Mouse (Mus musculus) gastrocnemius, postnatal 25 days (tissue): ENCODE data around the gene Cdc42ep1. TPM values are rescaled to one million over a fixed set of nuclear protein-coding genes. Genes with fewer than 3 reads are reported as not detected.
"Not testable (repeated sequence)": the region's sequence is repeated elsewhere in the genome, so short reads cannot be mapped to it uniquely, and the experiment has no call there.

Source experiments
- DNase-seq: peaks from one replicate; pipeline ENCODE4 v3.0.0; 2022
- total RNA-seq, 2 experiments: library from RNA; stranded (reverse); gene quantifications; 1 replicate in 1 of 2; 2 replicates in 1 of 2; pipeline ENCODE4 v1.2.3; 2021

Cdc42ep1 gene
- total RNA-seq, 2 experiments from 2014 or later, result 9.3 to 10.5 TPM

- no peak for DNase-seq
Measured at GRCm38 (mm10) chr15:78829636-78830035, 12.8 kb upstream of the Cdc42ep1 start.

DNA sequence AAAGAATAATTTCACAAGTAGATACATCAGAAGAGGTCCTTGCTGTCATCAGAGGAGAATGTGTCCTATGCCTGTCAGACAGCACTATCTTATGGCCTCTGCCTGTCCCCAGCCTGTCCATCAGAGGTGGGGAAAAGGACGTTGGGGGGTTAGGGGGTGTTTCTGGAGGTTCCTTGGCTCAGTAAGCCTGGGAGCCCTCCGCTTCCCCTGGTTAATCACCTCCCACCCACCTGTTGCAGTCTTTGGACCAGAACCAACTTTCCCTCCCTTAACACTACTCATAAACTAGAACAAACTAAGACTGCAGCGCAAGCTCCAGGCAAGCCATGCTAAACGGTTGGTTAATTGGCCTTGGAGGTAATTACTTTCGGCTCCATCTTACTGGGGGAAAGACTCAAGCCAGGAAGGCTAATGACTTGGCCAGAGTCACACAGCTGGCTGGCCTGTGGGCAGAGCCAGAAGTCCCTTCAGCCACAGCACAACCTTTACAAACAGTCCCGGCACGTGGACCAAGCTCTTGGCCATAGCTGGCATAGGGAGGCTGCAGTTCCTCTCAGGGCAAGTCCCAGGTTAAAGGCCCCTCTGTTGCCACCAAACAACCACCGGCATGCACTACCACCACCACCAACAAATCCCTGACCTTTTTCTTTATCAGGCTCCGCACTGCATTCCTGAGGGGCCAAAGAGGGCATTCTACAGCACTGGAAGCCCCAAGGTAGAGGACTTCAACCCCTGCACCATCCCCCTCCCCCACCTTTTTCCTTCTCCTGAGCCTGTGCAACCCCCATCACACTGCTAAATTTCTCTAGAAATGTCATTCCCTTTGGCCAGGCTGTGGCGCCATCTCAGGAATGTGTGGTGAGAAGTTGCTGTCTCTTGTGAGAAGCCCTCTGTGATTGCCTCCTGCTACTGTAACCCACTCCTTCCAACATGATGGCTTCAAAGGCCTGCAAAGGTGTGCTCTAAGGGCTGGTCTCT, 11.4 kb upstream of the Cdc42ep1 start:
- no peak for DNase-seq

DNA sequence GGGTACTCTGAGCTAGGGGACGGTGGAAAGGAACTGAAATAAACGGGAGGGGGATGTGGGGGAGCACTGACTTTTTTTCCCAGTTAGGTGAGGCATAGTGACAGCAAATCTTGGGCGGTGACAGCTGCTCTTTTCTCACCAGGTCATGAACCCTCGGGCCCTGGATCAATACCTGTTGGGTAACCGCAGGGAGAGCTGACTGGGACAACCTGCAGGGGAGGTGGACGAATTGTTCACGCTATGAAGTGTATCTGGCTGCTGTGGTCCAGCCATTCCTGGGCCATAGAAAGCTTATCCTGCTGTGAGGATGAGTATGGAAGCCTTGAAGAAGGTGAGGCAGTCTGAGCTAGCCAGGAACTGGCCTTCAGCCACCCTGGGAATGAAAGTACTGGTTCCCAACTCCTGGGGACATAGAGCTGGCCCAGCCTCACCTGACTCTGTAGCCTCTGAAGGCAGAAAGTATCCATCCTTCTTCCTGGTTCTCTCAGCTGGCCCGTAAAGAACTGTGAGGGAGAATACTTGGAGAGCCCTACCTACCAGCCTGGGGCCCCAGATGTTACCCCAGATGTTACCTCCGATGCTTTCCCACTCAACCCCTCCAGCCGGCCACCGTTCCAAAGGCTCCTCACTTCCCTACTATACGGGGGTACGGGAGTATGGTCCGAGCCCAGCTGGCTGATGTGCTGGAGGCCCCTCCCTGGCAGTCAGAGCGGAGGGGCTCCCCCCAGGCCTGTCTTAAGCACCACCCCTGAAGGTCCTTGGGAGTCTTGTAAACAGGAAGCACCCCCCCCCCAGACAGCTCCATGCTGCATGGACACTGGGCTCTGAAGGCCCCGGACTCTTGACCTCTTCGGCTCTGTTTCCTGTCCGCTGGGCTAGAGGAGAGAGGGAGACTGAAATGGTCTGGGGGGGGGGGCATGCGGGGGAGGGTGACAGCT, 10.4 kb upstream of the Cdc42ep1 start:
- peak; percentile 53 for DNase-seq

DNA sequence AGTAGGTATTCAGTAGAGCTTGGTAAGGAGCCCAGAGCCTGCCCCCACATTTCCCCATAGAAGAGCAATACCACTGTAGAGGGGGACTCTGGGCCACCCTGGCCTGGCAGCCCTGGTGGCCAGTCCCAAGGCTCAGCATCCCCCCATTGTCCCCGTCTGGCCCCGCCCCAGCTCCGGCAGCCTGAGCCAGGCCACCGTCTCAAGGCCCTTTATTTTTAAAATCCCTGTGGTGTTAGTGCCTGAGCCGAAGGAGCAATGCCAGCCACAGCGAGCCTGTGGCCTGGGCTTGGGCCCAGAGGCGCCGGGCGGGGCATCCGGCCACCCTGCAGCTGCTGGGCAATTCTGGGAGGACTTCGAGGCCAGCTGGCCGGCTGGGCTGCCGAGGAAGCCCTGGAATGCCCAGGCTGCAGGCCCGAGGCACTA, 9.7 kb upstream of the Cdc42ep1 start:
- DNase-seq, result peak; percentile 90

GRCm38 (mm10) chr15:78833582-78833981, 8.8 kb upstream of the Cdc42ep1 start:
- DNase-seq, result no peak

- no peak for DNase-seq
Measured at GRCm38 (mm10) chr15:78834233-78835005, 8.0 kb upstream of the Cdc42ep1 start.

DNA sequence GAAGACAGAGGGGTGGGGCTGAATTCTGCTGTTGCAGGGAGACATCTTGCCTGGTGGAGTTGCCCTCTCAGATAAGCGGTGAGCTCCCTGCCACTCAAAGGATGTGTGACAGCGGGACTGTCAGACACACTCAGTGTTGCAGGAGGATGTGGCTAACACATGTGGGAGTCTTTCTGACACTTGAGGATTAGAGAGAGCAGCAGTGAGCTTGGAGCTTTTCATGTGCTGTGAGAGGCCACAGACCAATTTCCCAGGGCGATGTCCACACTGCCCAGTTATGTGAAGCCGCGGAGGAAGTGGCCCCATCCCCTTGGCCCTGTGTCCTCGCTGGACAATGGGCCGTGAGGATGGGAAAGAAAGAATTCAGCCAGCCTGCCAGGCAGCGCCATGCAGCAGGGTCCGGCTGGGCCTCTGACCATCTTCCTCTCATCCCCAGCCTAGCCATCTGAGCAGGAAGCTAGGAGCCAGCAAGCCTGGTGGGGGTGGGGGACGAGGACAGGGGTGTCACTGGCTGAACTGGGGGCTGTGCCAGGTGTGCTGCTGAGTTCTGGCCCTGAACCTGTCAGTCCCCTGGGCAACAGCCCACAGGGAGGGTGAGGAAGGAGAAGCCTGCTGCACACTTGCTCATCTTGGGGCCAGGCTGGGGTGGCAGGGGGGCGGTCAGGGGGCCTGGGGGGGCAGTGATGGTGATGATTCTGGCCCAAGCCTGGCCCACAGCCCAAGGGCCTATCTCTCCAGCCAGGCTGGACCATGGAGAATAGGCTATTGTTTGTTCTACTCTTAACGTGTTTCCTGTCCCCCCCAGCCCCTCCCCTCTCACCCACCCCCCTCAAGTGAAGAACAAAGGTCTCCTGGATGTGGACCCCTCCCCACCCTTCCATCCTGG, 7.0 kb upstream of the Cdc42ep1 start:
- peak; percentile 59 for DNase-seq

- peak; percentile 71 for DNase-seq
Measured at GRCm38 (mm10) chr15:78836086-78836621, 6.3 kb upstream of the Cdc42ep1 start.

GRCm38 (mm10) chr15:78839744-78840143, 2.7 kb upstream of the Cdc42ep1 start:
- DNase-seq, result no peak

GRCm38 (mm10) chr15:78840241-78840640, 2.2 kb upstream of the Cdc42ep1 start:
- no peak for DNase-seq

DNA sequence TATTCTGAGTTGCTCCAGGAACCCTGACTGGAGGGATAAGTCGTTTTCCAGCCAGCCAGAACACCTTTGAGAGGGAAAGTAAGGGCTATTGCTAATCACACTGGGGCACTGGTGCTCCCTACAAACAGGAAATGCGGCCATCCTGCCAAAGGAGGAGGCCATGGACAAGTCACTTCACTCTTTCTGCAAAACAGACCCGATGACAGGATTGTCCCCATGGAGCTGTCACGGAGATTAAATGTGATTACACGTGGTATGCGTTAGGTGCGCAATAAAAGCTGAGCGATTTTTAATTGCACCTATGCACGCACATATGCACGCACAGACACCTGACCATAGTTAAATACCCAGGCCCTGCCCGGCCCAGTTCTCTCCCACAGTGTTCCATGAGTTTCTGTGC, 1.7 kb upstream of the Cdc42ep1 start:
- DNase-seq, result no peak

DNA sequence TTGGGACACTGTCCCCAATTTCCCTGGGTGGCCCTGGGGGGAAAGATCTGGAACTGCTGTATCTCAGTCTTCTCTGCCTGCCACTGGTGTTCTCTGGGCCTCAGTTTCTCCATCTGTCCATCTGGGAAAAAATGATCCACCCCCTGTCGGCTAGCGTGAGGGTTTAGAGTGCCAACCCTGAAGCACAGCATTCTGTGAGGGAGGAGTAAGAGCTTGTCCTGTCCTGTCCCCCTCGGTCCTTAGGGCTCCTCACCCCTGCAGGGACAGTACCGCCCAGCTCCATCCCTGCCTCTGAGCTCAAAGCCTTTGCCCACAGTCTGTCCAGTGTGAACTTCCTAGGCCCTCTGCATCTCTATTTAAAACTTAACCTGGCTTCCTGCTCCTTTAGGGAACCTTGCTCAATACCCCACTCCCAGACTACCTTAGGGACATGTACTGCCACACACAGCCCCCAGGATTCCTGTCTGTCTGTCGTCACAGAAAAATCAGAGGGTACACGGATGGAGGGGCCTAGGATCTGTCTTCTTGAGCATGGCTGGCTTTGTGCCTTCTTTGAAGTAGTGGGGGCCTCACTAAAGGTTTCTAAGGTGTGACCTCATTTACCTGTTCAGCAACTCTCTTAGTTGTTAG, 1.1 kb upstream of the Cdc42ep1 start:
- no peak for DNase-seq

GRCm38 (mm10) chr15:78843581-78844469, 1.4 kb downstream of the Cdc42ep1 start:
- DNase-seq, result no peak

DNA sequence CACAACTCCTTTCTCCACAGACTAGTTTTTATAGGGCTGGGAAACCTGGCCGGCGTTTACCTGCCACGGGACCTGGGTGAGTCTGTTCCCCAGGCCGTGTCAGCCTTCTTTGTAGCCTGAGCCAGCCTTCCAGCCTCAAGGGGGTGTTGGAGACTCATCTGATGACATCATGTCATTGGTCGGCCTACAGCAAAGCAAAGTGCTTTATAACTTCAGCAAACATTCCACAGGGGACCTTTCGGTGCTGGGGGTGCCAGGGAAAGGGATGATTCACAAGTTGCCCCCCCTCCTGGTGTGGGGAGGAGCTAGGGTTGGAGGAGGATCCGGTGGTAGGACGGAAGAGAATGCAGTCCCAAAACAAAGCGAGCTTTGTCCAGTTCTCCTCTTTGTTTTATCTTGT, 2.4 kb downstream of the Cdc42ep1 start:
- peak; percentile 68 for DNase-seq

DNA sequence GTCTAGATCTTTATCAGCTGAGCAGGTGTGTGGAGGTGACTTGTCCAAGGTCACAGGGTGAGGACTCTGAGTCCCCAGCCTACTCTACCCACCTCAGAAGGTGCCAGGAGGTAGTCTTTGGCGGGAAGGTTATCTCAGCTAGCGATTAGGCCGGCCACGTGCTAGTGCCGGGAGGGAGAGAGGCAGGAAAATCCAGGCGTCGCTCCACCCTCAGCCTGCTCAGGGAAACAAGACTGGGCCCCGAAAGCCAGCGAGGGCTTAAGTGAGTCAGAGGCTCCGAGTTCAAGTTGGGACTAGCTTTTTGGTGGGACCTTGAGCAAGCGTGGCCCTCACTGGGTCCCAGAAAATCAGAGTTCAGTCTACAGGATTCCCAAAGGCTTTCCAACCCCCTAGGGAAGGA, 2.9 kb downstream of the Cdc42ep1 start:
- no peak for DNase-seq

GRCm38 (mm10) chr15:78845867-78846266, 3.4 kb downstream of the Cdc42ep1 start:
- DNase-seq, result no peak

GRCm38 (mm10) chr15:78846352-78846751, 3.9 kb downstream of the Cdc42ep1 start:
- no peak for DNase-seq

DNA sequence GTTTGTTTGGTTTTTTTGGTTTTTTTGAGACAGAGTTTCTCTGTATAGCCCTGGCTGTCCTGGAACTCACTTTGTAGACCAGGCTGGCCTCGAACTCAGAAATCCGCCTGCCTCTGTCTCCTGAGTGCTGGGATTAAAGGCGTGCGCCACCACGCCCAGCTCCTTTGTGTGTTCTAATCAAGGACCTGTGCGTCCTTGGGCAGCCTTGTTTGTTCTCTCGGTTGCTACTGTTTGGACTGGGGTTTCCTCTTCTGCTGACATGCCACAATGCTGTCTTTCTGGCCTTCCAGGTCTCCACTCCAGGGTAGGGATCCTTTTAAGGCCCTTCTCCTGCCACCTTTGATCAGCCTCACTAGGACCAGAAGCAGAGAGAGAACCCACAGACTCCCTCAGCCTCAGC, 4.4 kb downstream of the Cdc42ep1 start:
- not testable (repeated sequence) for DNase-seq

DNA sequence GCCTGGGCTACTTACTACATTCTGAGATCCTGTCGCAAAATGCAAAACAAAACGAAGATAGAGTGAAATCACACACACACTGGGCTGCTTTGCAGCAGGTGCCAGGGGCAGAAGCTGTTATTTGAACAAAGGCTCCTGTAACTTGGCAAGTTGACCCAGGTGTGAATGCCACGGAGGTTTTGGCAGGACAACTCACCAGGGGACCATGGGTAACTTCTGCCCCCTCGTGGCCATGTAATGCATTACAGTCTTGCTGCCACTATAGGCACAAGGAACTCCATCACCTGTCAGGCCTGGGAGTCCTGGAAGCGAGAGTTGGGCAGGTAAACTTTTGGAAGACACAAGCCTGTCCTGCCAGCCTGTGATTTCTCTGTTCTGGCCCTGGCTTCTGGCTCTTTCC, 6.0 kb downstream of the Cdc42ep1 start:
- peak; percentile 69 for DNase-seq
